Mouse (Mus musculus): ENCODE measurements around the gene Supt5.

Gene Supt5

DNA sequence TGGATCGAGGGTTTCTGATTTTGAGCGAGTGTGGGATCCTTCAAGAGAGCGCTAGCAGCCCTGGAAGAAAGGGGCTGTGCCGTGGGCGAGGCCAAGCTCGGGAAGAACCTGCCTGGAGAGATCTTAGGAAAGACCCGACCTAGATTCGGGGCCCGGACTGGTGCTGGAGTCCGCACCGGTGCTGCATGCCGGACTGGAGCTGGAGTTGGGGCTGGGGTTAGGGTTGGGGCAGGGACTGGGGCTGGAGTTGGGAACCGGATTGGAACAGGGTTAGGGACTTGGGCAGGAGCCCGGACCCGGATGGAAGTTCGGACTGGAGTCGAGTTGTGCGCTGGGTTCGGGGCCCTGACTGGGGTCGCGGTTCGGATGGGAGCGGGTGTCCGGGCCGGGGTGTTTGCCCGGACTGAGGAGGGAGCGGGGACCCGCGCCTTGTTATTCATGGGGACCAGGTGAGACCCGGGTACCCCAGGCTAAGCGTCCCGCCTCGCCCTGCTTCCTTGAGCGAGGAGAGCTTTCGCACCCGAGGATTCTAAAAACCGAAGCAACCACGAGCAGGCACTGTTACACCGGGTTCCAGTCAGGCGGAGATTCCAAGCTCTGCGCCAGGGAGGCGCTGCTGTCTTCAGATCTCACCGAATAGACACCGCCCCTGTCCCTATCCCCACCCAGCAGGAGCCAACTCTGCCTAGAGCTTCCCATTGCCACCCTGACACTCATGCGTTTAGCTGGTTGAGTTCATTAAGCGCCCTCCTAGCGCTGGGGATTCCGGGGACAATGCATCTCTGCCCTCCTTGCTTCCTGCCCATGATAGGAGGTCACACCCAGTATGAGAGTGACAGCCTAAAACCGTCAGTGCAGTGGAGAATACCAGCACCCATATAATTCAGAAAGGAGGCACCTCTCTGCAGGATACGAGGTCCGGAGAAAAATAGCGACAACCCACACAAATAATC lies 47.6 kb downstream of the Supt5 start, which contains the start of gene Selenov:
Gene Selenov (minus strand): TSS at position 549 of the 953 bp plus-strand sequence.
- peak in 1 of 2 experiments; percentile 9 for DNase-seq

DNA sequence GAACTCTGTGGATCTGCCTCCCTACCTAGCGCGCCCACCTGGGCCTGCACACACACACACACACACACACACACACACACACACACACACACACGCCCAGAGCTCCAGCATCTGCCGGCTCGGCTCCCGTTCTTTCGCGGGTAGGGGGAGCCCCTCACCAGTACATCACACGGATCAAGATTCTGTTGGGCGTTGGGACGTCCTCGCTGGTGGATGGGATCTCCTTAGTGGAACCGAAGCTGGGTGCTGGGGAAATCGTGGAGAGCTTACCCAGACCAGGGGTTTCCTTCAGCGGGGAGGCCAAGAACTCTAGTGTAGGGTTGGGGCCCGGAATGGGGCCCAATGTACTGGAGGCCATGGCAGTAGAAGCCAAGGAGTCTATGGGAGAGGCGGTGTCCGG lies 48.4 kb downstream of the Supt5 start:
- DNase-seq = no peak

DNA sequence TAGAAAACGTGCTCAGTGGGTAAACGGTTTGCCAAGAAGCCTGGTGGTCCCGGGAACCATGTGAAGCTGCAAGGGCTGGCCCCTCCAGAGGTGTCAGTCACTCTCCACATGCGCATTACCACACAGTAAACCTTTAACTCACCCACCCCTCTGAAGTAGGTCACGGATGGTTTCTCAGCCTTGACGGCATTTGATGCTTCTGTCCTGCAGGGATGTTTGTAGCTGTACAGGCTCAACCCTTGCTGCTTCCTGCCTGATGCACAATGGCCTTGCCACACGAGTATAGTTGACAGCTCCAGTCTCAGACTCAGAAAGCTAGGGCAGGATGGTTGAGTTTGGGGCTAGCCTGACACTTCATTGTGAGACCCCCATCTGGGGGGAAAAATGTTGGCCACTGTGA lies 57.9 kb downstream of the Supt5 start:
- no peak for DNase-seq

DNA sequence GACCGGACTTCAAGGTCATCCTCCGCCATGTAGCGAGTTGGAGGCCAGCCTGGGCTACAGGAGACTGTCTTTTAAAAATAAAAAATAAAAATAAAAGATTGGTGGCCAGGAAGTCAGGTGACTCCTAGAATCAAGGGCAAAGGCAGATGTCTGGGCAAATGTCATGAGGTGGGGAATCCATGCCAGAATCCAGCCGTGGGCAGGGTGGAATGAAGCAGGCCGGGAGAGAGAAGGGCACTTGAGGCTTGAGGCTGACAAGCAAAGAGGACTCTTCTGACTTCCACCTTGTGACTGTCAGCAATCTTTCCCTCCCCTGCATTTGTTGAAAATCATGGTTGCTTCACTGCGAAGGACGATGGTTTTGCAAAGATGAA lies 60.3 kb downstream of the Supt5 start:
- no peak for DNase-seq

DNA sequence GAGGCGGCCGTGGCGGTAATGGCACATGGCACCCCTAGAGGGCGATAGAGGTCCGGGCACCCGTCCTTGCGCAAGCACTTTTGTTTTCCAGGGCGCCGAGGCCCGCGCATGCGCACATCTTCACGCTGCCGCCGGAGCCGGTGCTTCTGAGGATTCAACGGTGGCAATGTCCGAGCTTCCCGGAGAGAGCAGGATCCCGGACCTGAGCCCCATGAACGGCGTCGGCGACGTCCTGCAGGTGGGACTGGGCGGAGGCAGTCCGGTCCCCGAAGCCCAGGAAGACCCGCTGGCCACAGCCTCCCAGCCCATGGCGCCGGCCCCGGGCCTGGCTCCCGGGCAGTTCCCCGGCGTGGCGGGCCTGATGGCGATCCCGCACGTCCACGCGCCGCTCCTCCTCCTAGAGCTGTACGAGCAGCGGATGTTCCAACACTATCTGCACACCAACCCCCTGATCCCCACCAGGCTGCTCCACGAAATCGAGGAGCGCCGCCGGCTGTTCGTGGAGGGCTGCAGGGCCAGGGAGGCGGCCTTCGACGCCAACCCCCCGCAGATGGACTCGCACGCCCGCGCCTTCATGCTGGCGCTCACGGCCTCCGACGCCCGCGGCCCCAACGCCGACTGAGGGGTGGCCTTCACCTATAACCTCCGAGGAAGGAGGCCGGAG lies 60.8 kb downstream of the Supt5 start, which contains the start of gene Eid2b:
Gene Eid2b (plus strand): TSS at position 125 of the 664 bp plus-strand sequence.
- peak; percentile 92 to 96 for DNase-seq

DNA sequence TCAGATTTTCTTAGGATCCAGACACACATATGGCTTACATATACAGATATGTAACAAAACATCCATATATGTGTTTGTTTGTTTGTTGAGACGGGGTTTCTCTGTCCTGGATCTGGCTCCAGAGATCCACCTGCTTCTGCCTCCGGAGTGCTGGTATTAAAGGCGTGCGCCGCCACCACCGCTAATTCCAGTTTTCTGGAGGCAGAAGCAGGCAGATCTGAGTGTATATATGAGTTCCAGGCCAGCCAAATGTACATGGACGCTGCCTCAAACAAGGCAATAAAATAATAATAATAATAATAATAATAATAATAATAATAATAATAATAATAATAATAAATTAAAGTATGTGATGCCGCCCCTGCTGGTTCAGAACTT lies 61.3 kb downstream of the Supt5 start:
- no peak for DNase-seq

DNA sequence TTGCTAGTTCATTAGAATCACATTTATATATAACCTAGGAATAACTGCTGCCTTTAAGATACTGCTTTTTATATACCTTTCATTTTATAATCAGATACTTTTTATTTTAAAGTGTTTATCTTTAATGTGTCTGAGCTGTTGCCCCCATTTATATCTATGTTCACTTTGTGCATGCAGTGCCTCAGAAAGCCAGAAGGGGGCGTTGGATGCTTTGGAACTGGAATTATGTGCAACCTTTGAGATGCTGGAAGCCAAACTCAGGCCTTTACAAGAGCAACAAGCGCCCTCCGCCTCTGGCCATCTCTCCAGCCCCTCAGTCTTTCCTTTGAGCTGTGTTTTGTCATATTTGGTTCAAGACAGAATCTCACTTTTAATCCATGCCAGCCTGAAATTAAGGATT lies 66.8 kb downstream of the Supt5 start:
- no peak for DNase-seq

DNA sequence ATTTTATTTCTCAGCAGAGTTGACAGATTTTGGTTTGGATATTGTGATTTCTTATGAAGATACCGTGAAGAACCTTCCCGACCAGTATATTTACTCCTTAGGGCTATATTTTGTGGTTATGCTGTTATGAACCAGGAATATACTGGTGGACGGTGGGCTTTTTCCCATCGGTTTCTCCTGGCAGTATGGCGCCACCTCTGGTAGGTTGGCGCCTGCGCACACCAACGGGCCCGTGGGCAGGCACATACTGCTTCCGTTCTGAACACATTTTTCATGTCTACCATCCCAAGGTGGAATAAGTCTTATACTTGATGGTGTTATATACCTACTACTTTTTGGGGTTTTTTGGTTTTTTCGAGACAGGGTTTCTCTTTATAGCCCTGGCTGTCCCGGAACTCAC lies 69.2 kb downstream of the Supt5 start:
- no peak for DNase-seq

DNA sequence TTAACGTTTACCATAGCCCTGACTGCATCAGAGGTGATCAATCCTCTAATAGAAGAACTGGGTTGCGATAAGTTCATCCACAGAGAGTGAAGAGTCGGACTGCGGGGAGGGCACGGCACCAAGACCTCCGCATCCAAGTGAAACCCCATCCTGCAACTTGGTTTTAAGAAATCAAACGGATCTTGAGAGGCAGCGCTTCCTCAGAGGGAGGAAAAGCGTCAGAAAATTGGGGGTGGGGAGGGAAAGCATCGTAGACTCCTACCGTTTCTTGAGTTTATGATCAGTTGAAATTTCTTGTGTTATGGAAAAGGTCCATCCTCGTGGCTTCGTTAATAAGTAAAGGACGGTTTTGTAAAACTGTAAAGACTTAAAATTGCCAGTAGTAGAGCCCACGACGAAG lies 70.0 kb downstream of the Supt5 start:
- DNase-seq = peak in 1 of 2 experiments; percentile 3

DNA sequence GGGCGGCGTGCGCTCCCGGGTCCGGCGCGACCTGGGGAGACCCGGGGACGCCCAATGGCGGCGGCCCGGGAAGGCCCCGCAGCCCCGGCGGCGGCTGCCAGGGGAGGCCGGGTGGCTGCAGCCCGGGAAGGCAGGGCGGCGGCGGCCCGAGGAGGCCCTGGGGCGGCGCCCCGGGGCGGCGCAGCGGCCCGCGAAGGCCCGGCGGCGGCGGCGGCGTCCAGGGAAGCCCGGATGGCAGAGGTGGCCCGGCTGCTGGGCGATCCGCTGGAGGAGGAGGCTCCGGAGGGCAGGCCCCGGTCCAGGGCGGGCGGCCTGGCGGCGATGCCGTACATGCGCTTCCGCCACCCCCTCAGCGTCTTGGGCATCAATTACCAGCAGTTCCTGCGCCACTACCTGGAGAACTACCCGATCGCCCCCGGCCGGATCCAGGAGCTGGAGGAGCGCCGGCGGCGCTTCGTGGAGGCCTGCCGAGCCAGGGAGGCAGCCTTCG lies 70.5 kb downstream of the Supt5 start:
- DNase-seq = peak; percentile 34 to 56

DNA sequence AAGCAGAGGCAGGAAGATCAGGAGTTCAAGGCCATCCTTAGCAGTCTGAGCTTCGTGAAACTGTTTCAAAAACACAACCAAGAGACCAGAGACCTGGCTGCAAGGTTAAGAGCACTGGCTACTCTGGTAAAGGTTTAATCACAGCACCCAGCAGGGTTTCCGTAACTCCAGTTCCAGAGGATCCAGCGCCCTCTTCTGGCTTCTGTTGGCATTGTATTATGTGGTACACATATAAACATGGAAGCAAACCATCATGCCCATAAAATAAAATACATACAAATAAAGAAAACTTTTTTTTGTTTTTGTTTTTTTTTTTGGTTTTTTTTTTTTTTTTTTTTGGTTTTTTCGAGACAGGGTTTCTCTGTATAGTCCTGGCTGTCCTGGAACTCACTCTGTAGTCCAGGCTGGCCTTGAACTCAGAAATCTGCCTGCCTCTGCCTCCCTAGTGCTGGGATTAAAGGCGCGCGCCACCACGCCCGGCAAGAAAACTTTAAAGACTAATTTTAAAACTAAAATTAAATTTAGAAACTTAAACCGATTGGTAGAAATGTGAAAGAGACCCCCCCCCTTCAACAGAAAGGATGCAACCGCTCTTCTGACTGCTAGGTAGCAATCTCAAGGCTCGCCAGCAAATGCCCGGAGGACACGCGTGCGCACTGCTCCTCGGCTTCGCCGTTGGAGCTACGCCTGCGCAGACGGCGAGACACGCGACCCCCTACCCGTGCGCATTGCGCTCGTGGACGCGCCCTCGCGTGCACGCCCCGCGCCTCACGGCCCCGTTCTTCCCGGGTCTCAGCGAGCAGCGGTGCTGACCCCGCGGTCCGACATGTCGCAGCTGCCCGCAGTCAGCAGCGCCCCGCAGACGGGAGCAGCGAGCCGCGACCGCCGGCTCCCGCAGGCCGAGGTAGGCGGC lies 71.2 kb downstream of the Supt5 start, which contains the start of gene Eid2:
Gene Eid2 (plus strand): TSS at position 753 of the 913 bp plus-strand sequence.
- peak; percentile 55 to 75 for DNase-seq

DNA sequence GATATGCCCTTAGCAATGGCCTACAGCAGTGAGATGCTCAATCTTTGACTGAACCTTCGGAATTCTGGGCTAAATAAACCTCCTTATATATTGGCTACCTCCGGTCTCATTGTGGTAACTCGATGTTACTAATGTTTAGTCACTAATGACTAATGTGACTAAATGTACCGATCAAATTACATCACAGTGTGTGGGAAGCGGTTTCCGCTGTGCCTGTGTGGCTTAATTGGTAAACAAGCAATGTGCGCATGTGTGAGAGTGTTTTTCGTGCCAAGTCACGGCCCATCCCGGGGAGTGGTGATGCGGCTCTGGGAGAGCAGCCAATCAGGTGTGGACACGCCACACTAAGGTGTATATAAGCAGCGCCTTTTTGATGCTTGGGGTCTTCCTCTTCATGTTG lies 73.2 kb downstream of the Supt5 start:
- no peak for DNase-seq
